Mouse (Mus musculus) gastrocnemius, postnatal 14 days (tissue): ENCODE results near the gene Klhl32. TPM values are rescaled to one million over a fixed set of nuclear protein-coding genes. Genes with fewer than 3 reads are reported as not detected.
A peak's percentile ranks its signal among the peaks of the same experiment; 100 is the strongest.

Source experiments
- DNase-seq: peaks from one replicate; pipeline ENCODE4 v3.0.0; 2021; ENCODE audit warnings: mixed read lengths
- intact Hi-C: fragments of 180-260 bp; cut with DNase I; formaldehyde crosslinking; loops from one replicate; pipeline ENCODE4 v1.15.1; 2025; ENCODE audit warnings: low total_unique reads
- total RNA-seq, 2 experiments: library from RNA; stranded (reverse); gene quantifications; 2 replicates each; pipeline ENCODE4 v1.2.3; 2021

The Klhl32 gene
- total RNA-seq, 2 experiments from 2014 or later, result 0.16 to 0.31 TPM

GRCm38 (mm10) chr4:24577594-24577993 is 273.3 kb downstream of the Klhl32 start:
- intact Hi-C loops, result no loop called here
- no peak for DNase-seq

GRCm38 (mm10) chr4:24574276-24574675 is 276.6 kb downstream of the Klhl32 start:
- intact Hi-C loops, result no loop called here
- peak; percentile 58 for DNase-seq

GRCm38 (mm10) chr4:24568989-24569556 is 281.9 kb downstream of the Klhl32 start:
- DNase-seq, result no peak
- intact Hi-C loops, result no loop called here

- no peak for DNase-seq
- intact Hi-C loops, result no loop called here
Measured at GRCm38 (mm10) chr4:24568026-24568425, 282.9 kb downstream of the Klhl32 start.

Other genes starting within 250 kb of the Klhl32 start
- gene Ndufaf4, start 47.0 kb upstream of the Klhl32 start, total RNA-seq, result 10 to 100 TPM; 23.9 to 38.6 TPM
- gene Gpr63, start 115.3 kb upstream of the Klhl32 start, total RNA-seq, result 1 to 10 TPM; 1.1 to 2.2 TPM